Mouse (Mus musculus): ENCODE results near the gene Bspry.

DNA sequence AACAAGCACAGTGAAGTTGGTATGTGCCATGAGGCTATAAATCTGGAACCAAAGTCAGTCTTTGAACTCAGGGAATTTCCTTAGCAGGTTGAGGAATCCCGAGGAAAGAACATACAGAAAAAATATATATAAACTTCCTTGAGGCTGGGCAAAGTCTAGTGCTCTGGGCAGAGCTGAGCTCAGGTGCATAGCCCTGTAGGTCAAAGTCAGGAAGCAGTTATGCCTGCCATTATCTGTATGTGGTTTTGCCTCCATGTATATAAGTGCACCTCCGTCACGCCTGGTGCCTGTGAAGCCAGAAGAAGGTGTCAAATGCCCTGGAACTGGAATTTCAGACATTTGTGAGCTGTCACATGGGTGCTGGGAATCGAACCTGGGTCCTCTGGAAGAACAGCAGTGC, 20.9 kb downstream of the Bspry start:
- TF ChIP-seq POLR2A (IDR thresholded peaks at IDR 0.05; ENCODE audit: borderline replicate concordance, control insufficient read depth, low read depth, low read length) (no peak), CTCF (IDR thresholded peaks at IDR 0.05; ENCODE audit: control insufficient read depth, insufficient read depth, low read length) (no peak)

All from bone marrow, adult 2 months (tissue).